Mouse (Mus musculus) 3134 (cell line): ENCODE results near the gene Tbc1d10c.

ENCODE experiments used
- DNase-seq: peaks from one replicate; pipeline ENCODE4 v3.0.0-alpha.2; 2011; ENCODE audit warnings: low spot score; ENCODE audit not compliant: insufficient read length; ENCODE audit errors: extremely low read depth

Tbc1d10c gene

DNA sequence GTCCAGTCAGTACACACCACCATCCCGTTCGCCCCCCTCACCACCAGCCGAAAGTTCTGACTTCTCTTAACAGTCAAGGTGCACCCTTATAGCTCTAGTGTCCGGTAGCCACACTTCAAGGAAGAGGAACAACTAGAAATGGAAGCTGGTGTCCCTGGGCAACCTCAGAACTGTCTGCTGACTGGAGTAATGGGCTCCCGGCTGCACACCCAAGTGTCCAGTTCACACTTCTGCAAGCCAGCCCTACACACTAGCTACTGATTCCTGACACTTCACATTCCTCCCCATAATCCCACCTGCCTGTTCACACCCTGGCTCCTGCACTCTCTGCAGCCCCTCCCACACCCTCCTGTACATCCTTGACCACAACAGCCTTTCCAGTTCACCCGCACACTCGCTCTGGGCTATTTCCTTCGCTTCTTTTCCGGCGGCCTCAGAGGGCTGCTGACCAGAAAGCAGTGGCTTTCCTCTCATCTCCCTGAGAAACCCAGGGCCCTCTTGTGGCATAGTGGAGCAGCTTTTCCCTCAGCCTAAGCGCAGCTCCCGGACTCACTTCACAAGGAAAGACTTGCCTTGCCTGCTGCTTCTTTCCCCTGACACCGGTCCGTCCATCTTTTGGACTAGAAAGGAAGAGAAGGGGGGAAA lies 25.1 kb upstream of the Tbc1d10c start:
- DNase-seq: peak; percentile 60

DNA sequence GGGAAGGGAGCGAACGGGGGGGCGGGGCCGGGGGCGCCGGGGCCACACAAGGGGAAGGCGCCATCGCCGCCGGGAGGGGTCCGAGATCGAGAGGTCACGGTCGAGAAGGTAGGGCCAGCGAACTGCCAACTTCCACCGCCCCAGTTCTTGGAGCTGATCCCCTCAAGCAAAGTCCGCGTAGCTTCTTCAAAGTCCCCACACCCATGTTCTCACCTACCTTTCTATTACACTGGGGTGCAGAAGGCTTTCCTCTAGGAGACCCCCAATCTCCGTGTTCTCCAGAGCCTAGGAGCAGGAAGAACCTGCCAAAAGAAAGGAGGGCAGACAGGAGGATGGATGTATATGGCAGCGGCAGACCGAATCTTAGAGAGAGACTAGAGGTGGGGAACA lies 24.4 kb upstream of the Tbc1d10c start:
- no peak for DNase-seq

DNA sequence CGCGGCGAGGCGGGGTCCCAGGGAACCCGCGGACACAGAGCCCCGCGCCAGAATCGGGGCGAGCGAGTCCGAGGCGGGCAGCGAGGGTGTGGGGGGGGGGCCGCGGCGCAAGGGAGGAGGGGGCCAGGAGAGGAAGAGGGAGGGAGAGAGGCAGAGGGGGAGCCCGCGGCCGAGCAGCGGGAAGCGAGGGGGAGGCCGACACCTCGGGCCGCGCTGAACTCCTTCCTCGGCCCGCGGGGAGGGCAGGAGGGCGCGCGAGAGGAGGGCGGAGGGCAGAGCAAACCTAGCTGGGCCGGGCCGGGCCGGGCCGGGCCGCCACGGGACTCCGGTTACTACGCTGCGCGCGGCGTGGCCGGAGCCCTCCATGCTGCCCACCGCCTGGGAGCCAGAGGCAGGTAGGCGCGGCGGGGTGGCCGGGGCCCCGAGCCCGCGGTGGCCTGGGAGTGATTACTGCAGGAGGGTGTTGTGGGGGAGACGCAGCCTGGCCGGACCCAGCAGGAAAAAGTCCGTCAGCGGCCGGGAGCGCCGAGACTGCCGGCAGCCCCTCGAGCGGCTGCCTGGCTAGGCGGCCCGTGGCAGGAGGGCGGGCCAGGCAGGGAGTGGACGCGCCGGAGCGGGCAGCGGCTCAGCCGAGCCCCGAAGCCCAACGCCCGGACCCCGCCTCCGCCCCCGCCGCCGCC lies 23.8 kb upstream of the Tbc1d10c start:
- peak; percentile 54 for DNase-seq

DNA sequence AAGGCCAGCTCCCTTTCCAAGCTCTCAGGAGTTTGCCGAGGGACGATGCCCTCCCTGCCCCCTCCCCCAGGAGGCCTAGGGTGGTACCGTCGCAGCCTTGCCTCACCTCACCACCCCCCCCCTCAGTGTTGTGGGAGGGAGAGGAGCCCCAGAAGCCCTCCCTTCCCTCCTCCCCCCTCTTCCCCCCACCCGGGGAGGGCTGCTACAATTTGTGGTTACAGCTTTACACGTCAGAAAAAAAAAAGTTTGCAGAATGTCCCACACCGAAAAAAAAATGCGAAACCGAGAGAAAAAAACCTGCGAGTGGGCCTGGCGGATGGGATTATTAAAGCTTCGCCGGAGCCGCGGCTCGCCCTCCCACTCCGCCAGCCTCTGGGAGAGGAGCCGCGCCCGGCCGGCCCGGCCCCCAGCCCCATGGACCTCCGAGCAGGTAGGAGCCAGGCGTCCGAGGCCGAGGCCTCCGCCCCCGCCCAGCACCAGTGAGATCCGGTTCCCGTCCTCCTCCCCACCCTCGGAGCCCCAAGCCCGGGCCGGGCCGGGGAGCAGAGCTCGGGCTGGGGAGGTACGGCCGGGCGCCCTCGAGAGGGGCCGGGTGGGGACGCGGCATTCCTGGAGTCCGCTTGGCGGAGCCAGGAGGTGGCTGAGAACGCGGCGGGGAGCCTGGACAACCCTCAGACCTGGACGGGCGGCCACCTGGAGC lies 23.1 kb upstream of the Tbc1d10c start, which contains the start of the genes Clcf1 and AC109138.7:
Gene Clcf1, plus strand, starts transcription at position 168 of the 700 bp plus-strand sequence.
Gene AC109138.7, plus strand, starts transcription at position 287 of the 700 bp plus-strand sequence.
- DNase-seq: peak; percentile 86

DNA sequence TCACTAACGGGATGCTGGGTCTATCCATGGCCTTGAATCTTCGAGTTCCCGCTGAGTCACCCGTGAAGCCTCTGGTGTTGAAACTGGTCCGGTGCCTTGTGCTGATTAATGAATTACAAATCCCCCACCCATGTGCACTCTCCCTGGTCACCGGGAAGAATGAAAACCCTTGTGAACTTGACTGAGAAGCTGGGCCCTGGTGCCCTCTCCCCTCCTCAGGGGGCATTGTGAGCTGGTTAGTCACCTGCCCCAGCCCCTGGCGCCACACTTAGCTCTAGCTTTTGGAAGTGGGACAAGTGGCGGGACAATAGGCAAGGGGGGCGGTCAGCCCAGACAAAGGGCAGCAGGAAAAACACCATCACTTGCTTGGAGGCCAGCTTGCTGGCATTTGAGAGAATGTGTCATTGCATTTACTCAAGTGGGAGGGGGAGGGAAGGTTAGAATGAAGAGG lies 22.5 kb upstream of the Tbc1d10c start:
- DNase-seq: peak; percentile 89

DNA sequence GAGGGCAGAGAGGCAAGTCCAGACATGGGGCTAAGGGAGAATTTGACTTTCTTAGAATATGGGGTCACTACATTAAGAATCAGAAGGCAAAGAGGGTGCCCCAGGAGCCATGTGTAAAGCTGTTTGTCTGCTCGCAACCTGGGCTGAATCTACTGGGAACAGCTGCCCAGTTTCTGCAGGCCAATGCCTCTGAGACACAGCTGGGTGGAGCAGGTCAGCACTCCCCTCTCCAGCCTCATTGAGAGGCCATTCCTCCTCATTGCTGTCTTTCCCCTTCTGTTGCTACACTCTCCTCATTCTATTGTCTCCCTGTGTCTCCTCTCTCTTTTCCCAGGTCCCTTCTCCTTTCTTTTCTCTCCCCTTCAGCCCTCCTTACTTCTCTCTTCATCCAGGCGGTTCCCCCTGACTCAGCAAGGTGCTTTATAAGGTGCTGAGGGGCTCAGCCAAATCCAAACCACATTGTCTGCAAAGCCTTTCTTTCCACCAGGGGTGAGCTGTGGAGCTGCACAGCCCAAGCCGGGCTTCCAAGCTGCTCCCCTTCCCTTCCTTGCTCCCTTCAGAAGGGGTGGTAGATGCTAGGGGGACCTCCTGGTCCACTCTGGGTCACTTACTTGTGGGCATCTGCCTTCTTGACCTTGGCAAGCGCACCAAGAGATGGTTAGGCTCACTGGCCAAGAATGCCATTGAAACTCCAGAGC lies 21.0 kb upstream of the Tbc1d10c start:
- no peak for DNase-seq

DNA sequence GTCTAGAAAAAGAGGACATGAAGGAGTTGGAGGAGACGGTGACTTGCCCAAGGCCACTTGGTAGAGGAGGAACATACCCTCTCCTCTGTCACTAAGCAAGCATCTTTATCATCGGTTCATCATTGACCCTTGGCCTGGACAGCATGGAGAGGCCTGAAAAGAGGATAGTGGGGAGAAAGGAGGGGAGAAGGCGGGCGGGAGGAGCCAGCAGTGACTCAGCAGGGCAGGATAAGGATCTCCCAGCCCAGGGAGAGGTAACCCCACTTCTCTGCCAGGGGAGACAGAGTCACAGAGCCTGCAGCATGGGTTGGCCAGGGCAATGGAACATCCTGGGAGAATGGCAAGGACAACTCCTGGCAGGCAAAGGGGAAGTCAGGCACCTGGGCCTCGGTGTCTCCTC lies 17.5 kb upstream of the Tbc1d10c start:
- no peak for DNase-seq

DNA sequence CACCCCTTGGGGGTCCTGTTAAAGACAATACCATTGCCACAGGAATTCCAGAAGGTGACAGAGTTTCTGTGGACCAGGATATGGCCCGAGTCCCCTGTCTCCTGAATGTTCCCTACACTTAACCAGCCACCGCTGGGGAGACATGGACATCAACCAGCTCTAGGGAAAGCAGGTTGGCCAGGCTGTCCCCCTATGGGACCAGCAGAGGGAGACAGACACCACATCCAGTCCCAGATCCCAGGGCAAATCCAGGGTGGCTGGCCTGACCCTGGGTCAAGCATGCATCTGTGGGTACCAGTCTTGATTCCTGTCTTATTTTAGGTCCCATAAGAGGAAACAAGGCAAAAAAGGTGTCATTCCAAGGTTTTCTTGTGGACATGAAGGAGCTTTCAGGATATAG lies 15.9 kb upstream of the Tbc1d10c start:
- DNase-seq: peak; percentile 54

DNA sequence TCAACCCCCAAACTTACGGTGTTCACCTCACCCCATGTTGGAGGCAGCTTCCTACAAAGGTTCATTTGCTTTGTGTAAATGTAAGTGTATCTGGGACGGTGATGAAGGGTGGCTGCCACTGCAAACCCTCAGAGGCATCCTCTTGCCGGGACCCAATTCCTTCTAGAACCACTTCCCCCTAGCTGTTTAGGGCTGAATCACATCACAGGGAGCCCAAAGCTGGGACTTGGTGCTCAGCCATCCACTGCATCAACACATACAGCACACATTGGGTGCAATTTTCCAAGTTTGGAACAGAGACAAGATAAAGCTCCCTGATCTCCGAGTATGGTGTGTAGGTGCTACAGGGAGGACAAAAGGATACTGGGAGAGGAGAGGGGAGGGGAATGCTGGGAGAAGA lies 13.8 kb upstream of the Tbc1d10c start:
- no peak for DNase-seq

DNA sequence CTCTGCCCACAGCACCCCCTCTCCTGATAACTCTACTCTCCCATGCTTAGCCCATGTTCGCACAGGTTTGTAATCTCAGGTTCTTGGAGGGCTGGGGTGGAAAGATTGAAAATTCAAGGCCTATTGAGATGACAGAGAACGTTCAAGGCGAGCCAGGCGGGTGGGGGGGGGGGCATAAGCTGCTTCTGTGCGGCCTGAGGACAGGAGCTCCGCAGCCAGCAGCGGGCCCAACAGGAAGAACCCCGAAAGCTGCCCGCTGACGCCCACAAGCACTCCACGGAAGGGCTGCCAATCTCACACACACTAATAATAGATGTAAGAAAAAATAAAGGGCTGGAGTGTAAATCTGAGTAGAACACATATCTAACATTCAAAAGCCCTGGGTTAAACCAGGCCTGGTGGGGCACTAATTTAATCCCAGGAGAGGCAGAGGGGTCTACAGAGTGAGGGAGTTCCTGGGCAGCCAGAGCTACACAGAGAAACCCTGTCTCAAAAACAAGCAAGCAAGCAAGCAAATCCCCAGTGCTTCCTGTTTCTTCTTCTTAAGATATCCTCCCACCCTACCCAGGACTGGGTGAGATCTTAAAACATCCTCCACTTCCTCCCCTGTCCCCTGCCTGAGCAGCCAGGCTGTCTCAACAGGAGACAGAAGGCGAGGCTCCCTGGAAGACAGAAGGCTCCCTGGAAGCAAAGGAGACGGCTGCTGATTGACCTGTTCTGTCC lies 12.7 kb upstream of the Tbc1d10c start:
- no peak for DNase-seq

DNA sequence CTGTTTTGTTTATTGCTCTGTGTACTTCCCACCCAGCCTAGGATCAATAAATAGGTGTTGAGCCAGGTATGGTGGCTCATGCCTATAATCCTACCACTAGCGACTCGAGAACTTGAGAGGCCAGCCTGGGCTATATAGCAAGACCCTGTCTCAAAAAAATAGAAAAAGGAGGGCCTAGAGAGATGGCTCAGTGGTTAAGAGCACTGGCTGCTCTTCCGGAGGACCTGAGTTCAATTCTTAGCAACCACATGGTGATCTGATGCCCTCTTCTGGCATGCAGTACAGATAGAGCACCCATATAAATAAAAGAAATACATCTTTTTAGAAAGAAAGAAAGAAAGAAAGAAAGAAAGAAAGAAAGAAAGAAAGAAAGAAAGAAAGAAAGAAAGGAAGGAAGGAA lies 12.1 kb upstream of the Tbc1d10c start:
- DNase-seq: no peak

DNA sequence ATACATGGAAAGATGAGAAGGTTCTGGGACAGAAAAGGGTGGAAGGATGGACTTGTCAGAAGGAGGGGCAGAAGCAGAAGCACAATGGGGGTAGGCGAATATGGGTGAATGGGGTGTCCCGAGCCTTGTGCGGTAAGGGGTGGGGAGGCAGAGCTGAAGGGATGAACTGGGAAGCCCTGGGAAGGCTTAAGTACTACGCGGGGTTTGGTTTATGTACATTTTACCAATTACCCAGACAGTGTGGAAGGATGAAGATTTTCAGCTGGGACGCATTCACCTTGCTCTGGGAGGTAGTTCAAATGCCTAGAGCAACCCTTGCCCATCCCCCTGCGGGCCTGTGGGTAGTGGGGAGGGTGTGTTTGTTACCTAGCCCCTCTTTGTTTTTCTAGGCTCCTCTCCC lies 11.1 kb upstream of the Tbc1d10c start:
- no peak for DNase-seq

DNA sequence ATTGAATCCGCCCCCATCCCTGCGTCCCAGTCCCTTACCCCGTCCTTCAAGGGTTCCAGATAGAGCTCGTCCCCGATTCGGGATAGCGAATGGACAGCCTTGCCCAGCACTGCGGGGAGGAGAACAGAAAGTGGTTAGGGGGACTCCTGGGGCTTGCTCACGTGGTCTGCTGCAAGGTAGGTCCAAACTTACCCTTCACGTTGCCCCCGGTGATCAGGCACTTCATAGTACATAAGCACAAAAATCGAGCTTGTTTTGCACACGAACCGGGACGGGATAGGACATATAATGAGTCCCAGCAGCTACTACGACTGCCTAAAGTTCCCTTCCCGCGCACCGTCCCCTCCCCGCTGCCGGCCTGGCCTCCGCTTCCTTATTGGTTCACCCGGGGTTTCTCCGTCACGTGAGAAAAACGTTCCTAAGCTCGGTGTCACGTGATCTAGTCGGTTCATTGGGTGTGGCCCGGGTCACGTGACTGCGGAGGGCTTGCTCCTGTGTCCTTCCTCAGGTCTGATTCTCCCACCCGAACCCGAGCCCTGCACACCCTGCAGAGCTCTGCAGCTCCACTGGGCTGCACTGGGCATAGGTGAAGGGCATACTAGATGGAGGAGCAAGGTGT lies 10.3 kb upstream of the Tbc1d10c start, which contains the start of gene Rad9a:
Gene Rad9a, minus strand, starts transcription at position 372 of the 619 bp plus-strand sequence.
- DNase-seq: peak; percentile 95

DNA sequence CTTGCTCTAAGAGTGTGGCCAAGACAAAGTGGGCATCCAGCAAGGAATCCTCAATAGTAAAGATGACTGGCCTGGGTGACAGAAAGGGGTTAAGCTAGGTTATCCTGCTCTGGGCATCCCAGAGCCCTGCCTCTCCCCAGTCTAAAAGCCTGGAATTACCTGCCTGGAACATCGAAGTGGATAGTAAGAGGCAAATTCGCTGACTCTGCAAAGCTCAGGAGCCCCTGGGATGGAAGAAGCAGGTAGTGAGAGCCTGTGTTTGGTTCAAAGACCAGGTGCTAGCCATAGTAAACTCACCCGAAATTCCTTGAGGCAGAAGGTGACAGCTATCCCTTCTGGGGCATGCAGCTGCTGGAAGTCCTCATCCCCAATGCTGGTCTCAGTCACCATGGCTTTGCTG lies 6.1 kb upstream of the Tbc1d10c start:
- no peak for DNase-seq

DNA sequence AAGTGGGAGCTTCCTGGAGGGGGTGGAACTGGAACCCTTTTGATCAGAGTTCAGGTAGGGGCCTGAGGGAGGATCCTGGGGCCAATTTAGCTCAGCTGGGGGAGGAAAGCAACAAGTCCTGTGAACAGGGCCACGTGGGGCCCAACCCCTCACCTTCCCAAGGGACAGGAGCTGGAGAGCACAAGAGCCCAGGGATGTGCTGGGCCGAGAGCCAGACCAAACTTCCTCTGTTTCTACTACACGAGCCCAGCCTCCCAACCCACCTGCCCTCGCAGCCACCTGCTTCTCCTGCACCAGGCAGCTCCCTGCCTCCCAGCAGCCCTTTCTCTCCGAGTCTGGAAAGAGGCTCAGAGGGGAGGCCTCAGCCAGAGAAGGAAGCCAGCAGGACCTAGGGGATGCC lies 5.5 kb upstream of the Tbc1d10c start:
- DNase-seq: peak; percentile 45

DNA sequence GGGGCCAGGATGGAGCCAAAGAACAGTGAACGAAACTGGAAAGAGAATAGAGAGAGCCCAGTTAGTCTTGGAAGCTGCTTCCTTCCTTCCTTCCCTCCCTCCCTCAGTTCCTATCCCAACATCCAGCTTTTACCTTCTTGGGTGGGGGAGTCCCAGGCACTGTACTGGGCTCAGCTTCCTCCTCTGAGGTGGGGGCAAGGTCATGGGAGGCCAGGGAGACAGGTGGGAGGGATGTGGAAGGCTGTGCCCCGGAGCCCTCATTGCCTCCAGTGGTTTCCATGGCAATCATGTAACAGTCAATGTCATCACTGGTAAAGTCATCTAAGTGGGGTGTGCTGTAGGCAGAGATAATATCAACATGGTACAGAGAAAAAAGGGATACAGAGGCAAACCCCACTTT lies 5.0 kb upstream of the Tbc1d10c start:
- no peak for DNase-seq

DNA sequence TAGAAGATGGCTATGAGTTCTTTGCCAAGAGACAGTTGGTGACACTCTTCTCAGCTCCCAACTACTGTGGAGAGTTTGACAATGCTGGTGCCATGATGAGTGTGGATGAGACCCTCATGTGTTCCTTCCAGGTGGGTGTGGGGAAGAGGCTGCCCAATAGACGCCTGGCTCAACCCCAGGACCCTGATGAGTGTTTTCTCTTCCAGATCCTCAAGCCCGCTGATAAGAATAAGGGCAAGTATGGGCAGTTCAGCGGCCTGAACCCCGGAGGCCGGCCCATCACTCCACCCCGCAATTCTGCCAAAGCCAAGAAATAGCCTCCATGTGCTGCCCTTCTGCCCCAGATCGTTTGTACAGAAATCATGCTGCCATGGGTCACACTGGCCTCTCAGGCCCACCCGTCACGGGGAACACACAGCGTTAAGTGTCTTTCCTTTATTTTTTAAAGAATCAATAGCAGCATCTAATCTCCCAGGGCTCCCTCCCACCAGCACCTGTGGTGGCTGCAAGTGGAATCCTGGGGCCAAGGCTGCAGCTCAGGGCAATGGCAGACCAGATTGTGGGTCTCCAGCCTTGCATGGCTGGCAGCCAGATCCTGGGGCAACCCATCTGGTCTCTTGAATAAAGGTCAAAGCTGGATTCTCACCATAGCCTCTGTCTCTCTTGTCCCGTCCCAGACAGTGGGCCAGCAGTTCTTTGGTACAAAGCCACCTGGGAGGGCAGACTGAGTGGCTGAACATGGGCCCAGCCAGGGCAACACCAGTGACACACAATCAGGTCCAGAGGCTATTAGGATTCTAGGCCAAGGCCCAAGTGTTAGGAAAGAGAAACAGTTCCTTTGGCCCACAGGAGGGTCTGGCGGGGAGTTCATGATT lies 3.9 kb upstream of the Tbc1d10c start:
- DNase-seq: no peak

DNA sequence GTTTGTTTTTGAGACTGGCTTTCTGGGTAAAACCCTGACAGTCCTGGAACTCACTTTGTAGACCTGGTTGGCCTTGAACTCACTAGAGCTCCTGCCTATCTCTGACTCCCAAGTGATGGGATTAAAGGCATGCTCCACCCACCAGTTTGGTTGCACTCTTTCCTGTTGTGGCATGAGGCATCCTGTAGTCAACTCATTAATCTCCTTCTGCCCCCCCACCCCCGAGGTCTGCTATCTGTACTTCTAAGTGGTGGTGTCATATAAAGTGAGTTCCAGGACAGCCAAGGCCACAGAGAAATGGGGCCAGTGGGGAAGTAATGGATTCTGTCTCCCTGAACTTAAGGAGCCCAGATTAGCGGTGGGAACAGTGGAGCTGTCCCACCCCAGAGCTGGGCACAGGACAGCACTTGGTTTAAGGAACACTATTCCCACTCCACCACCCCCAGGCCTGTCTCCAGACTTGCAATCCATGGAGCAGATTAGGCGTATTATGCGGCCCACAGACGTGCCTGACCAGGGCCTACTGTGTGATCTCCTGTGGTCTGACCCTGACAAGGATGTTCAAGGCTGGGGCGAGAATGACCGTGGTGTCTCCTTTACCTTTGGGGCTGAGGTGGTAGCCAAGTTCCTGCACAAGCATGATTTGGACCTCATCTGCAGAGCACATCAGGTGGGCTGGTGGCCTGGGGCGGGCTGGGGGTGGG lies 3.1 kb upstream of the Tbc1d10c start:
- no peak for DNase-seq
